Mouse (Mus musculus): ENCODE results near the gene Cd59a.

DNA sequence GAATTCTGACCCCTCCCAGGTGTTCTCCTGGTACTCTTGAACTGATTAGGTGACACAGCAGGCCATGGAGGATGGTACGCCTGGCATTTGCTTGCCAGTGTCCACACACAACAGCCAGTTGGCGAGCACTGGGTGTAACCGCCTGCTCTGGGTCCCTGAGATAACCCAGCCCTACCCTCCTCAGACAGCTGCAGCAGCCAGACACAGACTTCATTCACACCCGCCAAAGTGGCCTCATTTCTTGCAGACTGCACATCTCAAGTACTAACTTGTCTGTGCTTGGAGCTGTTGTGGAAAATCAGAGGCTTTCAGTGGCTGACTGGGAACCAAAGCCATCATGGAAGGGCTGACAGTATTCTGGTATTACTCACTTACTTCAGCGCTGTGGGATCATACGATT, 34.6 kb downstream of the Cd59a start:
- TF ChIP-seq CTCF (IDR thresholded peaks at IDR 0.05; ENCODE audit: borderline replicate concordance, insufficient read depth, low read depth, low read length), result no peak
- TF ChIP-seq POLR2A (IDR thresholded peaks at IDR 0.05; ENCODE audit: borderline replicate concordance, insufficient read depth, low read length), result no peak

Measured in cerebellum, adult 2 months (tissue).